Mouse (Mus musculus): Measurements from ENCODE around the gene Slc23a2. TPM values are rescaled to one million over a fixed set of nuclear protein-coding genes. Genes with fewer than 3 reads are reported as not detected.

Gene Slc23a2
- polyA plus RNA-seq, 1 experiment from 2014 or later, result 4.1 TPM

DNA sequence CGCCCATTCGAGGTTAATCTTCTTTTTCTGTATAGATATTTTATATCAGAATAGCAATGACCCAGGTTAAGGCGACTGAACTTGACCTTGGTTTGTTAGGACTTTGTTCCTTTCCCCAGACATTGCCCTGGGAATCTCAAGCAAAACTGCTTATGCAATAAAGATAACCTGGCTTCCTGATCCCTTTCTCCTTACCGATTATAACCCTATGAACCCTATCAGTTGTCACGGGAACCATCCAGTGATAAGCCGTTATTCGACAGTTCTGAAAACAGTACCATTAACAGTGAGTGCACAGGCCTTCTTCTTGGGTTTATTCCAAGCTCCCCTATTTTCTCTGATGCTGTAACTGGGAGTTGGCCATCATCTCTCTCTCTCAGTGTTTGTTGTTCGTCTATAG is 27.0 kb upstream of the Slc23a2 start:
- Histone ChIP-seq H3K4me2 (ENCODE audit: low read depth, low read length) (no peak overlapping the region), H3K9me3 (replicated peaks; ENCODE audit: control insufficient read depth, low read length) (no peaks in the 10 kb centered on the region), H3K27me3 (ENCODE audit: control insufficient read depth, insufficient read depth, low read depth, low read length) (no peaks in the 10 kb centered on the region), H3K27ac (ENCODE audit: low read length) (no peak overlapping the region), H3K36me3 (ENCODE audit: control insufficient read depth, insufficient read depth) (no peaks in the 10 kb centered on the region), H3K9ac (ENCODE audit: low read depth, low read length) (no peak overlapping the region), H3K4me1 (ENCODE audit: control insufficient read depth, low read depth, low read length) (no peaks in the 10 kb centered on the region), H3K4me3 (ENCODE audit: low read depth, low read length) (no peak overlapping the region)
- 55% methylated on average over 8 of the region's 8 CpGs for WGBS (ENCODE audit: insufficient replicate concordance)
- no peak for ATAC-seq (ENCODE audit: low read depth)

DNA sequence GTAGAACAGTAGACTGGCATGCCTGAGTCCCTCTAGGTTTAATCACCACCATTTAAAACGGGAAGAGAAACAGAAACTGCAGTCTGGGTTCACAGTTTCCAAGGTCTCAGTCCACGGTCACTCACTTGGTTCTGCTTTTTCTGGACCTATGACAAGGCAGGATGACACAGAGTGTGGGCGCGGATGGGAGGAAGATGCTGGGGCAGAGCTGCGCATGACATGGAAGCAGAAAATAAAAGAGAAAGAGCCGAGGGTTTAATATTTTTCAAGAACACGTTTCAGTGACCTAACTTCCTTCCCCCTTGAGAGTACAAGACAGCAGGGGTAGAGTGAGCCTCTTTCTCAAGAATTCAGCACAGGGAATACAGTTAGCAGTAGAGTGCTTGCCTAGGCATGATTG is 24.2 kb upstream of the Slc23a2 start:
- H3K4me1 ChIP-seq (ENCODE audit: control insufficient read depth, low read depth, low read length), result no peaks in the 10 kb centered on the region
- no peak; the same call in 1 of the 2 replicates for ATAC-seq (ENCODE audit: low read depth)
- H3K9ac ChIP-seq (ENCODE audit: low read depth, low read length), result no peak overlapping the region
- H3K9me3 ChIP-seq (replicated peaks; ENCODE audit: control insufficient read depth, low read length), result no peaks in the 10 kb centered on the region
- WGBS (ENCODE audit: insufficient replicate concordance), result 51% methylated on average over 7 of the region's 7 CpGs
- no peaks in the 10 kb centered on the region for H3K27me3 ChIP-seq (ENCODE audit: control insufficient read depth, insufficient read depth, low read depth, low read length)
- H3K4me2 ChIP-seq (ENCODE audit: low read depth, low read length), result no peak overlapping the region
- no peaks in the 10 kb centered on the region for H3K36me3 ChIP-seq (ENCODE audit: control insufficient read depth, insufficient read depth)
- H3K27ac ChIP-seq (ENCODE audit: low read length), result no peak overlapping the region
- H3K4me3 ChIP-seq (ENCODE audit: low read depth, low read length), result no peak overlapping the region

DNA sequence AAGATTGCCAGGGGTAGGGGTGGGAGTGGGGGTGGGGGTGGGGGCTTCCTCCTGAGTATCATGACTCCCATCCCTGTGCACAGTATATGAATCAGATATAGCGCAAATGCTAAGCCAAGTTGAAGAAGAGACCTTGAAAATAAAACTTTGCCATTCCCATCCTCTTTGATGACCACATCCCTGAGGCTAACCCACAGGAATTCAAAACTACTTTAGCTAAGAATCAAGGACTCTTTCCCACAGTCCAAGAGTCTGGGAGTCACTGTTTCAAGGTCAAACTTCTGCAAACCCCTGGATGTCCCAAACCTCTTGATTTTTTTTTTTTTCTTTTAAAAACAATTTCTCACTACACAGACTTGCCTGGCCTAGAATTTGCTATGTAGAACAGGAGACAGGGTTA is 18.7 kb upstream of the Slc23a2 start:
- WGBS (ENCODE audit: insufficient replicate concordance), result 79% methylated on average over 1 of the region's 1 CpGs
- Histone ChIP-seq H3K27ac (ENCODE audit: low read length) (no peak overlapping the region), H3K4me2 (ENCODE audit: low read depth, low read length) (no peak overlapping the region), H3K36me3 (ENCODE audit: control insufficient read depth, insufficient read depth) (no peaks in the 10 kb centered on the region), H3K4me3 (ENCODE audit: low read depth, low read length) (no peak overlapping the region), H3K4me1 (ENCODE audit: control insufficient read depth, low read depth, low read length) (no peaks in the 10 kb centered on the region), H3K9ac (ENCODE audit: low read depth, low read length) (no peak overlapping the region), H3K27me3 (ENCODE audit: control insufficient read depth, insufficient read depth, low read depth, low read length) (no peaks in the 10 kb centered on the region), H3K9me3 (replicated peaks; ENCODE audit: control insufficient read depth, low read length) (no peaks in the 10 kb centered on the region)
- no peak for ATAC-seq (ENCODE audit: low read depth)

DNA sequence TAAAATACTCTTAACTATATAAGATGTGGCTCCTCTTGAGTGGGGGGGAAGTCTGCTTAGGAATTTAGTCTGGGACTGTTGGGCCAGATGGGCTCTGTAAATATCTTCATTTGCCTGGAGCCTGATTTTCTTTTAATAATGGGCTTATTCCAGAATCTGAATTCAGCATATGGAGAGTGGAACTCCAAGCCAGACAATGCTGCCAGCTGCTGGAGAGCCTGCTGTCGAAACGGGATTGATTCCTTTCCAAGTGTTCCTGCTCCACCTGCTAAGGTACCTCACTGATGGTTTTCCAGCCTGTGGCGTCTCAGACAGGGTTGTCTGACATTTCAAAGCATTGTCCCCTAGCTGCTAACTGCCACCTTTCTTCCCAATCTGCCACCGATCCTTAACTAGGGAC is 12.6 kb upstream of the Slc23a2 start:
- no peaks in the 10 kb centered on the region for H3K27me3 ChIP-seq (ENCODE audit: control insufficient read depth, insufficient read depth, low read depth, low read length)
- no peaks in the 10 kb centered on the region for H3K9me3 ChIP-seq (replicated peaks; ENCODE audit: control insufficient read depth, low read length)

DNA sequence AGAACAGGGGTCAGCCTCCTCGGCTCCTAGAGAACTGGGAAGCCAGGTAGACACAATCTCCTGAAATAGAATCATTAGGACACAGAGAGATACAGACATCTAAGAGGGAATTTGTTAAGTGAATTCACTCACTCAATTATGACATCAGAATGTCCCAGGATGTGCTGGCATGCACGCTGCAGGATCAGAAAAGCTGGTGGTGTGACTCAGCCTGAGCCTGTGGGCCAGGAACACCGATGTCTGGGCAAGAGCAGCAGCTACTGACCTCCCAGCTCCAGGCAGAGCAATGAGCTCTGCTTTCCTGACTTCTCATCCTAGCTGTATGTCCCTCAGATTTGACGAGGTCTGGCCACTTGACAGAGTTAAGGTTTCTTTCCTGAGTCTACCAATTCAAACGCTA is 7.8 kb upstream of the Slc23a2 start:
- no peak for ATAC-seq (ENCODE audit: low read depth)
- no peaks in the 10 kb centered on the region for H3K4me1 ChIP-seq (ENCODE audit: control insufficient read depth, low read depth, low read length)
- no peak overlapping the region for H3K4me2 ChIP-seq (ENCODE audit: low read depth, low read length)
- H3K27me3 ChIP-seq (ENCODE audit: control insufficient read depth, insufficient read depth, low read depth, low read length), result peaks cover 2% of the 10 kb centered on the region; the same call in 1 of the 2 replicates
- H3K27ac ChIP-seq (ENCODE audit: low read length), result no peak overlapping the region
- H3K9me3 ChIP-seq (replicated peaks; ENCODE audit: control insufficient read depth, low read length), result no peaks in the 10 kb centered on the region
- no peak overlapping the region for H3K9ac ChIP-seq (ENCODE audit: low read depth, low read length)
- no peak overlapping the region for H3K4me3 ChIP-seq (ENCODE audit: low read depth, low read length)
- WGBS (ENCODE audit: insufficient replicate concordance), result 34% methylated on average over 5 of the region's 5 CpGs
- H3K36me3 ChIP-seq (ENCODE audit: control insufficient read depth, insufficient read depth), result no peaks in the 10 kb centered on the region

More for the DNA sequence above, 12.6 kb upstream of the Slc23a2 start:
- Histone ChIP-seq H3K36me3 (ENCODE audit: control insufficient read depth, insufficient read depth) (no peaks in the 10 kb centered on the region), H3K4me3 (ENCODE audit: low read depth, low read length) (no peak overlapping the region), H3K27ac (ENCODE audit: low read length) (no peak overlapping the region), H3K4me2 (ENCODE audit: low read depth, low read length) (no peak overlapping the region), H3K4me1 (ENCODE audit: control insufficient read depth, low read depth, low read length) (no peaks in the 10 kb centered on the region), H3K9ac (ENCODE audit: low read depth, low read length) (no peak overlapping the region)
- no peak for ATAC-seq (ENCODE audit: low read depth)
- WGBS (ENCODE audit: insufficient replicate concordance), result 64% methylated on average over 4 of the region's 4 CpGs

DNA sequence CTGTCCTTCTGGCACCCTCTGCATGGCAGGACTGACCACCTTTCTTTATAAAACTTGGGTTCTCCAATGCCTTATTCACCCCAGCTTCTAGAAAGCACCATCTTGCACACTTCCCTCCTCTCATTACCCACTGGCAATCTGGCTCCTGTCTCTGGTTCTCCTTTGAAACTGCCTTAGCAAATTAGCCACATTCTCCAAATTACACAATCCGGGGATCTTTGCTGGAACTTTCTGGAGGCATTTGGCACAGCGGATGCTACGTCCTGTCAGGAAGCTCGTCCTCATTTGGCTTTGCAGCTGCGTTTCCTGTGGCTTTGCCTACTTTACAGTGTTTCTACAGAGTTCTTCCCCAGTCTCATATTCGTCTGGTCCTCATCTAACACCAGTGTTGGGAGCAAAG is 6.7 kb upstream of the Slc23a2 start:
- 20% methylated on average over 6 of the region's 6 CpGs for WGBS (ENCODE audit: insufficient replicate concordance)
- Histone ChIP-seq H3K9me3 (replicated peaks; ENCODE audit: control insufficient read depth, low read length) (no peaks in the 10 kb centered on the region), H3K4me1 (ENCODE audit: control insufficient read depth, low read depth, low read length) (no peaks in the 10 kb centered on the region), H3K4me3 (ENCODE audit: low read depth, low read length) (no peak overlapping the region), H3K9ac (ENCODE audit: low read depth, low read length) (no peak overlapping the region), H3K36me3 (ENCODE audit: control insufficient read depth, insufficient read depth) (no peaks in the 10 kb centered on the region), H3K4me2 (ENCODE audit: low read depth, low read length) (no peak overlapping the region), H3K27ac (ENCODE audit: low read length) (no peak overlapping the region), H3K27me3 (ENCODE audit: control insufficient read depth, insufficient read depth, low read depth, low read length) (peaks cover 6% of the 10 kb centered on the region)
- ATAC-seq (ENCODE audit: low read depth), result no peak

DNA sequence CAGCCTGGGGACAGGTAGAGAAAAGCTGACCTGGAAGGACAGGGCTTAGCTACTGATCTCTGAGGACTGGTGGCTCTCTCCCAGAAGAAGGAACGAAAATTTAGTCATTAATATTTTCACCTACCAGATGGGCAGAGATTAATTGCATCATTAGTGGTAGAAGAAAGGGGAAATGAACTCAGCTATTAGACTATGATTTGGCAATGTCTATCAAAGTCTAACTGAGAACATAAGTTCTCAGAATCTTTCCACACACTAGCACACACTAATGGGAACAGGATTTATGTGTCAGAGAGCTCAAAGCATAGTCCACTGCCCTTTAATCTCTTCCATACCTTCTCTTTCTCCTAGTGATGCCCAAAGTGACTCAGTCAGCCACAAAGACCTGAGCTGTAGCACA is 6.0 kb upstream of the Slc23a2 start:
- Histone ChIP-seq H3K9ac (ENCODE audit: low read depth, low read length) (no peak overlapping the region), H3K27me3 (ENCODE audit: control insufficient read depth, insufficient read depth, low read depth, low read length) (peaks cover 12% of the 10 kb centered on the region), H3K4me3 (ENCODE audit: low read depth, low read length) (no peak overlapping the region), H3K4me1 (ENCODE audit: control insufficient read depth, low read depth, low read length) (no peaks in the 10 kb centered on the region), H3K36me3 (ENCODE audit: control insufficient read depth, insufficient read depth) (no peaks in the 10 kb centered on the region), H3K4me2 (ENCODE audit: low read depth, low read length) (no peak overlapping the region), H3K9me3 (replicated peaks; ENCODE audit: control insufficient read depth, low read length) (no peaks in the 10 kb centered on the region), H3K27ac (ENCODE audit: low read length) (no peak overlapping the region)
- ATAC-seq (ENCODE audit: low read depth), result no peak
- 24% methylated on average over 1 of the region's 1 CpGs for WGBS (ENCODE audit: insufficient replicate concordance)

DNA sequence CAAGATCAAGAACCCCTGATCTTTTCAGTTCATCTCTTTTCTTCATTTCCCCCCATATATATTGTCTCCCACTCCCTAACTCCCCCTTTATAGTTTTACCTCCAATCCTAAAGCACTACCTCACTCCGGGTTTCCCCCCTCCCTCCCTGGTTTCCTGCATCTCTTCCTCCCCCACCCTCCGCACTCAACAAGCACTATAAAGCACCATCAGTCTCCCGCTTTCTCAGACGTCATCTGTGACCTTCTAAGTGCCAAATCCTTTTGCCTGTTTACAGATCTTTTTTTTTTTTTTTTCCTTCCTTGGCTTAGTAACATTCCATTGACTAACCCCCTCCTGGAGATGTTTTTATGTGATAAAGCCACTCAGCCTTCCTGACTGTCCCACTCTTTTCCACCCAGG is 1.6 kb upstream of the Slc23a2 start:
- Histone ChIP-seq H3K27ac (ENCODE audit: low read length) (no peak overlapping the region), H3K4me1 (ENCODE audit: control insufficient read depth, low read depth, low read length) (peaks cover 6% of the 10 kb centered on the region; the same call in 1 of the 2 replicates), H3K27me3 (ENCODE audit: control insufficient read depth, insufficient read depth, low read depth, low read length) (peaks cover 35% of the 10 kb centered on the region), H3K36me3 (ENCODE audit: control insufficient read depth, insufficient read depth) (no peaks in the 10 kb centered on the region), H3K4me3 (ENCODE audit: low read depth, low read length) (no peak overlapping the region), H3K4me2 (ENCODE audit: low read depth, low read length) (no peak overlapping the region), H3K9me3 (replicated peaks; ENCODE audit: control insufficient read depth, low read length) (no peaks in the 10 kb centered on the region), H3K9ac (ENCODE audit: low read depth, low read length) (no peak overlapping the region)
- no peak for ATAC-seq (ENCODE audit: low read depth)
- WGBS (ENCODE audit: insufficient replicate concordance), result 34% methylated on average over 4 of the region's 4 CpGs

DNA sequence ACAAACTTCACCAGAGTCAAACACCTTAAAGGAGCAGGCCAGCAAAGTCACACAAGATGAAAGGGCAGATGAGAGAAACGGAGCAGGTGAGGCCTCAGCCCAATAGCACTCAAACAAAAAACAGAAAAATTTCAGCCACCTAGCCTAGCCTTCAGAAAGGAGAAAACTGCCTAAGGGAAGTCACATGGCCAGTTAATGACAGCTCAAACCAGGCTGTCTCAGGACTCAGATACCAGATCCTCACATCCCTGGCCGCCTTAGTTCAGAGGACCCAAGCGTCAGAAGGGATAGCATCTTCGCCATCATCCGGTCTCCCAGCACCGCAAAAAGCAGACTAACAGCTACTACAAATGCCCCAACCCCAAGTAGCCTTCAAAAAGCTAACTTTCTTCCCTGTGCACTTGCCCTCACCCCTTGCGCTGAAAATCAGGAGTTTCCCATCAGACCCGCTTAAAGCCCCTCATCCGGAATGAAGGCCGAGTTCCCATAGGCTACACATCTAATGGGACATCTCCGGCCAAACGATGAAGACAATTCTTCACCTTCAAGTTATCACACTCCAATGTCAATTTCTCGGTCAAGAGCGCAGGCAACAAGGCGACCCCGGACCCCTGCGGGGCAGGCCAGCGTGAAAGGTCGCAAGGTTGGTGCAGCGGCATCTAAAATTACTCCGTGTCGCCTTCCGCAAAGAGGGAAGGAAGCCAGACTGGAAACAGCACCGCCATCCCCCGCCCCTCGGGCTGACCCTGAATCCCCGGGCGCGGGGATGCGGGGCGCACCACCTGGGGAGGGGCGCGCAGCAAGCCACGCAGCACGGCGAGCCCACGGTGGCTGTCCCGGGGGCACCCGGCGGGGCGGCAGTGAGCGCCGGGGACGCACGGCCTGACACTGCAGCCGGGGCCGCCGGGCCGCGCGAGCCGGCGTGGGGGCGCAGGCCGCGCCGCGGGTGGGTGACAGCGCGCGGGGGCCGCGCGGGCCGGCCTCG is 673 bp downstream of the Slc23a2 start:
- ATAC-seq (ENCODE audit: low read depth), result peak; percentile 5; the same call in 1 of the 2 replicates
- no peaks in the 10 kb centered on the region for H3K36me3 ChIP-seq (ENCODE audit: control insufficient read depth, insufficient read depth)
- no peaks in the 10 kb centered on the region for H3K9me3 ChIP-seq (replicated peaks; ENCODE audit: control insufficient read depth, low read length)
- H3K27me3 ChIP-seq (ENCODE audit: control insufficient read depth, insufficient read depth, low read depth, low read length), result peaks cover 35% of the 10 kb centered on the region
- H3K4me3 ChIP-seq (ENCODE audit: low read depth, low read length), result peak overlapping the region; percentile 70
- peaks cover 6% of the 10 kb centered on the region; the same call in 1 of the 2 replicates for H3K4me1 ChIP-seq (ENCODE audit: control insufficient read depth, low read depth, low read length)
- 4% methylated on average over 63 of the region's 66 CpGs for WGBS (ENCODE audit: insufficient replicate concordance)
- peak overlapping the region; percentile 83 for H3K4me2 ChIP-seq (ENCODE audit: low read depth, low read length)
- H3K9ac ChIP-seq (ENCODE audit: low read depth, low read length), result peak overlapping the region; percentile 57; the same call in 1 of the 2 replicates
- no peak overlapping the region for H3K27ac ChIP-seq (ENCODE audit: low read length)

Measured in liver, embryonic 16.5 days (tissue).